ENCODE assay signal across 17 mouse cellular contexts in the genomic region with DNA sequence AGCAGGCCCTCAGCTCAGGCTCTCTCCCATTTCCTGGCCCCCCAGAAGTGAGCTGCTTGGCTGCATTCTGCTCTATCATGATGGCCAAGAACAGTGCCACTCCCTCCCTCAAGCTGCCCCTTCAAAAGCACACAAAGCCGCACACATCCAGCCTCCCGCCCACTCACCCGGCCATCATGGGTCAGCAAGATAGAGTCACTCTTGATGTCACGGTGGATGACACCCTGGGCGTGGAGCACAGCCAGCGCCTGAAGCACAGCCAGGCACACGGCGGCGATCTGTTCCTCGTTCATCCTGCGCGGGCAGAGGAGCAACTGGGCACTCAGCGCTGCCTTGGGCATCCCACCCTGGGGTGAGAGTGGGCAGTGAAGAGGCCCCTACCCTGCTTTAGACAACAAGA. TPM values are rescaled to one million over a fixed set of nuclear protein-coding genes. Genes with fewer than 3 reads are reported as not detected.
"Had no signal": no experiment of that assay in that cellular context is flagged by ENCODE, and none has a peak within 500 bp of the region (broad histone marks: within the 10 kb centered on the region; RNA-seq: fewer than 3 reads in every experiment).

No protein-coding gene starts in this region.

- ATAC-seq: lung, postnatal 0 days; midbrain, embryonic 13.5 days had no signal

- H3K27me3 ChIP-seq: liver, embryonic 15.5 days; midbrain, embryonic 13.5 days; stomach, embryonic 15.5 days had no signal

- H3K4me1 ChIP-seq: midbrain, embryonic 13.5 days had no signal

- H3K4me2 ChIP-seq: liver, embryonic 11.5 days; liver, embryonic 15.5 days; midbrain, embryonic 13.5 days; stomach, embryonic 15.5 days had no signal

- DNase-seq: kidney, postnatal 14 days; lung, adult 2 months; lung, postnatal 36 days; thymus, adult 2 months; thymus, postnatal 25 days had no signal

- H3K9ac ChIP-seq: liver, embryonic 15.5 days; midbrain, embryonic 13.5 days; stomach, embryonic 15.5 days had no signal

- H3K4me3 ChIP-seq: limb, embryonic 10.5 days; liver, embryonic 15.5 days; midbrain, embryonic 13.5 days; stomach, embryonic 15.5 days had no signal

- H3K9me3 ChIP-seq: limb, embryonic 10.5 days; liver, embryonic 15.5 days; midbrain, embryonic 13.5 days; stomach, embryonic 15.5 days had no signal

- H3K27ac ChIP-seq: limb, embryonic 10.5 days; liver, embryonic 15.5 days; midbrain, embryonic 13.5 days; stomach, embryonic 15.5 days had no signal

RNA-seq across cellular contexts. Expression of gene Nccrp1, which starts 15.3 kb away (rescaled TPM):
- polyA plus RNA-seq: limb, embryonic 10.5 days; limb, embryonic 14.5 days; liver, embryonic 11.5 days; liver, embryonic 15.5 days; lung, postnatal 0 days; midbrain, embryonic 13.5 days had no signal

RNA-seq across cellular contexts. Expression of gene Sycn, which starts 21.7 kb away (rescaled TPM):
- polyA plus RNA-seq: limb, embryonic 10.5 days; liver, embryonic 11.5 days; liver, embryonic 15.5 days; lung, adult 2 months; lung, postnatal 0 days; midbrain, embryonic 13.5 days; midbrain, postnatal 0 days; neural tube, embryonic 14.5 days; urinary bladder, adult 2 months had no signal

RNA-seq across cellular contexts. Expression of gene Ifnl3, which starts 39.7 kb away (rescaled TPM):
- polyA plus RNA-seq: large intestine, adult 2 months; limb, embryonic 10.5 days; limb, embryonic 14.5 days; liver, embryonic 11.5 days; liver, embryonic 15.5 days; lung, adult 2 months; lung, postnatal 0 days; midbrain, embryonic 13.5 days; midbrain, postnatal 0 days; neural tube, embryonic 14.5 days; stomach, embryonic 15.5 days; testis, adult 2 months; urinary bladder, adult 2 months had no signal
